Mouse (Mus musculus) ES-Bruce4 (cell line): ENCODE results near the gene Rad9a. TPM values are rescaled to one million over a fixed set of nuclear protein-coding genes. Genes with fewer than 3 reads are reported as not detected.

ENCODE experiments used
- H3K27ac ChIP-seq: 2 replicates; pipeline ENCODE4 v1.5.1; 2012; ENCODE audit warnings: low read length, inconsistent platforms; ENCODE audit not compliant: insufficient read depth
- H3K27me3 ChIP-seq: 2 replicates; pipeline ENCODE4 v1.6.1; 2012; ENCODE audit warnings: mild to moderate bottlenecking, low read length, inconsistent platforms; ENCODE audit not compliant: control insufficient read depth, poor library complexity, insufficient read depth, severe bottlenecking
- H3K36me3 ChIP-seq: 2 replicates; pipeline ENCODE4 v1.6.1; 2012; ENCODE audit warnings: inconsistent platforms, mild to moderate bottlenecking, low read length, moderate library complexity; ENCODE audit not compliant: control insufficient read depth, poor library complexity, insufficient read depth, severe bottlenecking
- H3K4me1 ChIP-seq: one replicate; pipeline ENCODE4 v1.8.1; 2011; ENCODE audit warnings: low read length; ENCODE audit not compliant: control insufficient read depth, insufficient read depth
- H3K4me3 ChIP-seq: 2 replicates; pipeline ENCODE4 v1.5.1; 2011; ENCODE audit warnings: low read depth, mild to moderate bottlenecking, low read length
- H3K9ac ChIP-seq: 2 replicates; pipeline ENCODE4 v1.6.1; 2012; ENCODE audit warnings: low read depth, mild to moderate bottlenecking, inconsistent platforms; ENCODE audit not compliant: poor library complexity, severe bottlenecking
- H3K9me3 ChIP-seq: replicated peaks from 2 replicates; pipeline ENCODE4 v1.6.1; 2012; ENCODE audit warnings: mild to moderate bottlenecking, low read length, inconsistent platforms; ENCODE audit not compliant: control insufficient read depth, poor library complexity, insufficient read depth, severe bottlenecking
- CTCF ChIP-seq: IDR thresholded peaks from one replicate; pipeline ENCODE4 v1.8.1; 2011; ENCODE audit warnings: low read depth, low read length
- EP300 ChIP-seq: IDR thresholded peaks from 2 replicates; pipeline ENCODE4 v1.6.1; 2011; ENCODE audit warnings: low read depth, low read length; ENCODE audit not compliant: insufficient read depth
- POLR2A ChIP-seq: IDR thresholded peaks from one replicate; pipeline ENCODE4 v1.8.1; 2011; ENCODE audit warnings: low read length; ENCODE audit not compliant: insufficient read depth
- polyA plus RNA-seq: library from polyadenylated mRNA; stranded (reverse); fragments of >200 nt; gene quantifications from 2 replicates; pipeline ENCODE4 v1.2.4, GENCODE M21; 2011; ENCODE audit warnings: low read depth; ENCODE audit not compliant: missing spikeins, insufficient read depth, insufficient read length

The Rad9a gene
- polyA plus RNA-seq, 1 experiment, result 42.3 TPM

GRCm38 (mm10) chr19:4152445-4153231 lies 48.8 kb downstream of the Rad9a start:
- no peaks in the 10 kb centered on the region for H3K27me3 ChIP-seq
- H3K9ac ChIP-seq, result no peak overlapping the region
- H3K9me3 ChIP-seq, result no peaks in the 10 kb centered on the region
- no peak overlapping the region for H3K4me3 ChIP-seq
- peaks cover 2% of the 10 kb centered on the region for H3K4me1 ChIP-seq
- TF ChIP-seq CTCF, result no peak
- no peak for TF ChIP-seq POLR2A
- no peak for TF ChIP-seq EP300
- no peak overlapping the region for H3K27ac ChIP-seq
- 0 out of 2 replicates have a peak, but pooled peaks cover 2% of the 10 kb centered on the region for H3K36me3 ChIP-seq

DNA sequence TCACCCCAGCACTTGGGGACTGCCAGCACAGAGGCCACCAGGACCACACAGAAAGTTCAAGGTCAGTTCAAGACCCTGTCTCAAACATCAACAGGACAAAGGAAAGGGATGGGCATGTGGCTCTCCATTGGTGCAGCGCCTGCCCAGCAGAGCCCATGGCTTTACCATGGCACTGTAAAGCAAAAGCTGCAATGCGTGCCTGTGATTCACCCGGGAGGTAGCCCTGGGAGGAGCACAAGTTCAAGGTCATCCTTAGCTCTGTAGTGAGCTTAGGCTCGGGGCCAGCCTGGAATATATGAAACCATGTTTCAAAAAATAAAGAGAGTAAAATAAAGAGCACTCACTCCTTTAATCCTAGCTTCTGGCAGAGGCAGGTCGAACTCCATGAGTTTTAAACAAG lies 49.6 kb downstream of the Rad9a start:
- Histone ChIP-seq H3K9ac (no peak overlapping the region), H3K4me1 (peaks cover 2% of the 10 kb centered on the region)

GRCm38 (mm10) chr19:4151488-4151860 lies 50.0 kb downstream of the Rad9a start:
- Histone ChIP-seq H3K27ac (no peak overlapping the region), H3K4me1 (peaks cover 2% of the 10 kb centered on the region), H3K9me3 (no peaks in the 10 kb centered on the region), H3K36me3 (0 out of 2 replicates have a peak, but pooled peaks cover 2% of the 10 kb centered on the region), H3K4me3 (no peak overlapping the region), H3K27me3 (no peaks in the 10 kb centered on the region), H3K9ac (no peak overlapping the region)
- no peak for TF ChIP-seq POLR2A
- no peak for TF ChIP-seq CTCF
- no peak for TF ChIP-seq EP300

More for the DNA sequence above, 49.6 kb downstream of the Rad9a start:
- TF ChIP-seq CTCF, result no peak
- no peak for TF ChIP-seq EP300
- no peak for TF ChIP-seq POLR2A
- Histone ChIP-seq H3K4me3 (no peak overlapping the region), H3K9me3 (no peaks in the 10 kb centered on the region), H3K27ac (no peak overlapping the region), H3K27me3 (no peaks in the 10 kb centered on the region), H3K36me3 (0 out of 2 replicates have a peak, but pooled peaks cover 2% of the 10 kb centered on the region)

- Histone ChIP-seq H3K4me1 (peaks cover 2% of the 10 kb centered on the region), H3K4me3 (no peak overlapping the region), H3K9ac (no peak overlapping the region), H3K27me3 (no peaks in the 10 kb centered on the region), H3K27ac (no peak overlapping the region), H3K9me3 (no peaks in the 10 kb centered on the region), H3K36me3 (0 out of 2 replicates have a peak, but pooled peaks cover 2% of the 10 kb centered on the region)
- no peak for TF ChIP-seq POLR2A
- TF ChIP-seq CTCF, result no peak
- TF ChIP-seq EP300, result no peak
These were observed 50.6 kb downstream of the Rad9a start for GRCm38 (mm10) chr19:4150567-4151487.

GRCm38 (mm10) chr19:4149764-4150461 lies 51.5 kb downstream of the Rad9a start:
- H3K9ac ChIP-seq, result no peak overlapping the region
- no peaks in the 10 kb centered on the region for H3K9me3 ChIP-seq
- no peaks in the 10 kb centered on the region for H3K27me3 ChIP-seq
- no peak for TF ChIP-seq CTCF
- TF ChIP-seq POLR2A, result no peak
- no peak for TF ChIP-seq EP300
- no peak overlapping the region for H3K4me3 ChIP-seq
- 0 out of 2 replicates have a peak, but pooled peaks cover 2% of the 10 kb centered on the region for H3K36me3 ChIP-seq
- no peak overlapping the region for H3K27ac ChIP-seq
- peaks cover 2% of the 10 kb centered on the region for H3K4me1 ChIP-seq
